Comparison of ENCODE assay signal across 8 mouse cellular contexts in the genomic region with DNA sequence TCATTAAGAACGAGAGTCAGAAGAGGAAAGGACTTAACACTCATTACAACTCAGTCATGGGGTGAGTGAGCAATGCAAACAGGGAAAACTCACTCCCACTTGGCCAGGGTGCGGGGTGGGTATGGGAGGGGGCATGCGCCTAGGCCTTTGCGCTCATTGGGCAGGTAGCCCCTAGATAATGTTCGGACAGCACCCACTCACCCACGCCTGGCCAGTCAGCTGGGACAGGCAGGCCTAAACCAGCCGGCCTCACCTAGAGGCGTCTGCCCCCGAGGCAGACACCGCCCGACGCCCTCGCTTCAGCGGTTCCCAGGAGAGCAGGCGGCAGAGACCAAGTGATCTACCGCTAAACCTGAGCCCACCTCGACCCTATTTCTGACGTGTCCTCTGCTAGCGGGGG. TPM values are rescaled to one million over a fixed set of nuclear protein-coding genes. Genes with fewer than 3 reads are reported as not detected.
DNase-seq lines count a peak whose midpoint lies in the region; ATAC-seq lines count a peak whose summit lies in the region.
"Had no signal": no experiment of that assay in that cellular context is flagged by ENCODE, and none has a peak within 500 bp of the region (broad histone marks: within the 10 kb centered on the region; RNA-seq: fewer than 3 reads in every experiment).

No protein-coding gene starts in this region.

- no peak overlapping the region for H3K4me3 ChIP-seq in hindbrain, embryonic 12.5 days
- H3K4me3 ChIP-seq in liver, embryonic 15.5 days (replicated peaks) = peak overlapping the region; percentile 54

- peaks cover 81% of the 10 kb centered on the region for H3K27me3 ChIP-seq in hindbrain, embryonic 12.5 days
- H3K27me3 ChIP-seq in liver, embryonic 15.5 days = peaks cover 75% of the 10 kb centered on the region

- H3K36me3 ChIP-seq in hindbrain, embryonic 12.5 days = peaks cover 22% of the 10 kb centered on the region
- H3K36me3 ChIP-seq in liver, embryonic 15.5 days (replicated peaks) = peaks cover 27% of the 10 kb centered on the region

- intact Hi-C loops in left cerebral cortex, postnatal 4 days (cut with DNase I) = no loop called here

- WGBS in hindbrain, embryonic 12.5 days = 7% methylated on average over 19 of the region's 19 CpGs
- 6% methylated on average over 19 of the region's 19 CpGs for WGBS in liver, embryonic 15.5 days (ENCODE audit: insufficient replicate concordance)

- no peak overlapping the region for H3K9ac ChIP-seq in hindbrain, embryonic 12.5 days
- peak overlapping the region; percentile 42 for H3K9ac ChIP-seq in liver, embryonic 15.5 days

- no peaks in the 10 kb centered on the region for H3K9me3 ChIP-seq in hindbrain, embryonic 12.5 days (replicated peaks)
- H3K9me3 ChIP-seq in liver, embryonic 15.5 days (replicated peaks) = no peaks in the 10 kb centered on the region

- H3K27ac ChIP-seq in hindbrain, embryonic 12.5 days = no peak overlapping the region
- H3K27ac ChIP-seq in liver, embryonic 15.5 days (replicated peaks) = peak overlapping the region; percentile 77

- peaks cover 27% of the 10 kb centered on the region for H3K4me1 ChIP-seq in hindbrain, embryonic 12.5 days
- H3K4me1 ChIP-seq in liver, embryonic 15.5 days (replicated peaks) = peaks cover 44% of the 10 kb centered on the region

- no peak for ATAC-seq in hindbrain, embryonic 12.5 days (ENCODE audit: low FRiP score)
- ATAC-seq in liver, embryonic 15.5 days (ENCODE audit: insufficient read depth) = peak; percentile 7; the same call in 1 of the 2 replicates
- no peak for ATAC-seq in erythroid progenitor cell, adult 5-6 weeks (replicated peaks; ENCODE audit: low FRiP score, poor library complexity, severe bottlenecking)

- peak; percentile 42 for DNase-seq in thymus, postnatal 14 days
- DNase-seq in thymus, postnatal 25 days = no peak
- DNase-seq in thymus, postnatal 4 days = peak; percentile 60
- no peak for DNase-seq in left cerebral cortex, postnatal 4 days

- H3K4me2 ChIP-seq in hindbrain, embryonic 12.5 days (replicated peaks) = peak overlapping the region; percentile 76
- H3K4me2 ChIP-seq in liver, embryonic 15.5 days = peak overlapping the region; percentile 58

RNA-seq across cellular contexts. Expression of a gene that starts 1.1 kb away (rescaled TPM):
- polyA plus RNA-seq in hindbrain, embryonic 12.5 days (2016; fragmentation: Nextera tagmentation; extraction: Ambion mirVana) = 2.6 and 2.9 TPM in 2 replicates
- 13.3 and 17.0 TPM in 2 replicates for polyA plus RNA-seq in liver, embryonic 15.5 days (2015; fragmentation: Nextera tagmentation; extraction: Ambion mirVana)
- not detected for total RNA-seq in left cerebral cortex, postnatal 4 days (2021)
- total RNA-seq in erythroid progenitor cell, adult 5-6 weeks (2015; ENCODE audit: low replicate concordance) = not detected in 2 replicates
- total RNA-seq in erythroid progenitor cell, adult 5-6 weeks (2017; ENCODE audit: low replicate concordance) = 0.08 TPM in 1 of 2 replicates, not detected in the other
- total RNA-seq: common myeloid progenitor, adult 5-6 weeks had no signal

RNA-seq across cellular contexts. Expression of a gene that starts 14.5 kb away (rescaled TPM):
- polyA plus RNA-seq in hindbrain, embryonic 12.5 days (2016; fragmentation: Nextera tagmentation; extraction: Ambion mirVana) = 18.2 and 20.1 TPM in 2 replicates
- polyA plus RNA-seq in liver, embryonic 15.5 days (2015; fragmentation: Nextera tagmentation; extraction: Ambion mirVana) = 7.8 and 8.7 TPM in 2 replicates
- 10 to 100 TPM; 20.7 to 21.8 TPM for total RNA-seq in left cerebral cortex, postnatal 4 days (2021)
- total RNA-seq in erythroid progenitor cell, adult 5-6 weeks (2015; ENCODE audit: low replicate concordance) = 1.7 and 9.4 TPM in 2 replicates
- 4.4 and 8.6 TPM in 2 replicates for total RNA-seq in erythroid progenitor cell, adult 5-6 weeks (2017; ENCODE audit: low replicate concordance)

RNA-seq across cellular contexts. Expression of a gene that starts 33.0 kb away (rescaled TPM):
- 55.8 and 60.8 TPM in 2 replicates for polyA plus RNA-seq in hindbrain, embryonic 12.5 days (2016; fragmentation: Nextera tagmentation; extraction: Ambion mirVana)
- polyA plus RNA-seq in liver, embryonic 15.5 days (2015; fragmentation: Nextera tagmentation; extraction: Ambion mirVana) = 5.1 and 6.0 TPM in 2 replicates
- 10 to 100 TPM; 34.6 to 35.0 TPM for total RNA-seq in left cerebral cortex, postnatal 4 days (2021)
- total RNA-seq in erythroid progenitor cell, adult 5-6 weeks (2015; ENCODE audit: low replicate concordance) = 1.4 and 3.4 TPM in 2 replicates
- total RNA-seq in erythroid progenitor cell, adult 5-6 weeks (2017; ENCODE audit: low replicate concordance) = 2.0 and 2.2 TPM in 2 replicates

Comparison
In these comparisons a context has a peak if more than half of its experiments do, and no peak if none do; other contexts are left out.
1. DNase-seq: peak in thymus, postnatal 14 days (single experiment) and thymus, postnatal 4 days (single experiment); none in thymus, postnatal 25 days (single experiment) and left cerebral cortex, postnatal 4 days (single experiment).
2. RNA of a gene that starts 33.0 kb away (total RNA-seq): 34.6 to 35.0 TPM in left cerebral cortex, postnatal 4 days; 1.4 to 3.4 TPM in erythroid progenitor cell, adult 5-6 weeks; every median in the first group is over 4 times any median in the second.